Mouse (Mus musculus) liver, embryonic 11.5 days (tissue): ENCODE measurements around the gene Hmgb2. TPM values are rescaled to one million over a fixed set of nuclear protein-coding genes. Genes with fewer than 3 reads are reported as not detected.

ENCODE experiments used
- ATAC-seq: fragments of 200-750 bp; cut with Nextera tagmentation; replicated peaks from 2 replicates; pipeline ENCODE4 v1.8.0; 2017; ENCODE audit warnings: moderate number of reproducible peaks, mild to moderate bottlenecking, moderate TSS enrichment, moderate library complexity; ENCODE audit not compliant: low FRiP score
- DNase-seq: peaks from one replicate; pipeline ENCODE4 v3.0.0-alpha.2; 2017; ENCODE audit warnings: low spot score
- H3K27ac ChIP-seq: fragments of 300-500 bp; sonication (generic); 2 replicates; pipeline ENCODE4 v1.5.1; 2014; ENCODE audit warnings: mild to moderate bottlenecking, low read depth, low read length, control low read depth
- H3K27me3 ChIP-seq: fragments of 300-500 bp; sonication (generic); replicated peaks from 2 replicates; pipeline ENCODE4 v1.6.1; 2014; ENCODE audit warnings: low read length, mixed read lengths; ENCODE audit not compliant: control insufficient read depth, insufficient read depth
- H3K36me3 ChIP-seq: fragments of 300-500 bp; sonication (generic); 2 replicates; pipeline ENCODE4 v1.6.1; 2014; ENCODE audit warnings: mild to moderate bottlenecking, low read length, moderate library complexity, mixed read lengths; ENCODE audit not compliant: control insufficient read depth, insufficient read depth
- H3K4me1 ChIP-seq: fragments of 300-500 bp; sonication (generic); replicated peaks from 2 replicates; pipeline ENCODE4 v1.6.1; 2014; ENCODE audit warnings: low read length, mixed read lengths; ENCODE audit not compliant: control insufficient read depth, insufficient read depth
- H3K4me2 ChIP-seq: fragments of 300-500 bp; sonication (generic); 2 replicates; pipeline ENCODE4 v1.6.1; 2014; ENCODE audit warnings: mild to moderate bottlenecking, control low read depth, moderate library complexity
- H3K4me3 ChIP-seq: fragments of 300-500 bp; sonication (generic); 2 replicates; pipeline ENCODE4 v1.5.1; 2014; ENCODE audit warnings: low read depth, low read length, control low read depth
- H3K9ac ChIP-seq: fragments of 300-500 bp; sonication (generic); 2 replicates; pipeline ENCODE4 v1.6.1; 2014; ENCODE audit warnings: low read depth, low read length, control low read depth
- H3K9me3 ChIP-seq: fragments of 300-500 bp; sonication (generic); 2 replicates; pipeline ENCODE4 v1.6.1; 2016; ENCODE audit warnings: low read length, inconsistent platforms, mixed read lengths; ENCODE audit not compliant: control insufficient read depth
- WGBS: fragments of 180-500 bp; shearing (Covaris S2); extraction: QIAGEN DNeasy Blood & Tissue Kit; methylation state at CpG from one replicate; pipeline ENCODE4 v1.1.7; 2014; 5-methylcytosine and 5-hydroxymethylcytosine counted together
- polyA plus RNA-seq: library from polyadenylated mRNA; unstranded; fragments of >200 nt; fragmentation: Nextera tagmentation; extraction: Ambion mirVana; gene quantifications from 2 replicates; pipeline ENCODE4 v1.2.1, GENCODE M21; 2014

The Hmgb2 gene
- polyA plus RNA-seq, 1 experiment from 2014 or later, result 542 TPM

DNA sequence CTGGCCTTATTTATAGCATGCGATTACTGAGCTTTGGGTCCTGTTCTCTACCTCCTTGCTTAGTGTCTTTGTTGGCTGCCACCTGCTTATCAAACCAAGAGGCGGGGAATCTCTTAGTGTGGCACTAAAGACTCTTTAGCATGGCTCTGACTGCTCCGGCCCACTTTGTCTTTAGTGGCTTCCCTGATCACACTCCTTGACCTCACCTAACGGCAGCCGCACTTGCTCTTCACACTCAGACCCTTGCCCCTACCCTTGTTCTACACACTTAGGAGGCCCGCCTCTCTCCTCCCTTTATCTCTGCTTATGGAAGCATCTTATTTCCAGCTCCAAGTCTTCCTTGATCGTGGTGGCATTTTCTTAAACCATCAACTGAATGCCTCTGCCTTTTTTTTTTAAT, 26.9 kb downstream of the Hmgb2 start:
- H3K4me2 ChIP-seq, result no peak overlapping the region
- H3K36me3 ChIP-seq, result peaks cover 7% of the 10 kb centered on the region
- 81% methylated on average over 7 of the region's 7 CpGs for WGBS
- H3K4me1 ChIP-seq, result no peaks in the 10 kb centered on the region
- ATAC-seq, result no peak
- H3K9ac ChIP-seq, result no peak overlapping the region
- no peak overlapping the region for H3K27ac ChIP-seq
- H3K9me3 ChIP-seq, result no peaks in the 10 kb centered on the region
- H3K27me3 ChIP-seq, result no peaks in the 10 kb centered on the region
- no peak for DNase-seq
- no peak overlapping the region for H3K4me3 ChIP-seq

DNA sequence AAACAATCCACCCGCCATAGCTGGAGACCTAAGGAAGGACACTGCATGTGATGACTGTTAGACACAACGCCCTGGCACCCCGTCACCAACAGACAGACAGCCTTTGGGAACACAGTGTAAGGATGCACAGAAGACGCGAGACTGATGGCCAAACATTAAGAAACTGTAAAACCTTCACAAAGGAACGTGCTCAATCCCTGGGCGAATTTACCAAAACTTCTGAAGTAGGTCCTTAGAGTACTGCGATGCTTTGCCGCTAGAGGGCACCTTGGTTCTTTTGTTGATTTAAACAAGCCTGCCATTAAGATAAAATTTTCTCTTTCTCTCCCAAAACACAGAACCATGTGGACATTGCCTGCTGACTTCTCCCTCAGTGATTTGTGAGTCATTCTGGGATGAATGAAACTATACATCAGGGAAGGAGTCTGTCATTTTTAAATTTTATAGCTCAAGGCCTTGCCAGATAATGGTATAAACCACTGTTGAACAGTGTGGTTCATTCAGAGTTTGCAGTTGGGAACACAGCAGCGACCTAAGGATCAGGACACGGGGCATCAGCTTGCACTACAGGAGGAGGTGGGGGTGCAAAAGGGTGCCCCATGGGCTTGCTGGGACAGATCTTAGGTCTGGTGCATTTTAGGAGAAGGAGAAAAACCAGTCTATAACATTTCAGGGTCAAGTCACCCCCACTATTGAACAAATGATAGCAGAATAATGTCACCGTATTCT, 28.6 kb downstream of the Hmgb2 start:
- no peak overlapping the region for H3K4me3 ChIP-seq
- no peak overlapping the region for H3K9ac ChIP-seq
- no peaks in the 10 kb centered on the region for H3K27me3 ChIP-seq
- WGBS, result 53% methylated on average over 12 of the region's 12 CpGs
- peaks cover 4% of the 10 kb centered on the region for H3K36me3 ChIP-seq
- no peaks in the 10 kb centered on the region for H3K9me3 ChIP-seq
- DNase-seq, result no peak
- no peak for ATAC-seq
- H3K27ac ChIP-seq, result no peak overlapping the region
- no peak overlapping the region for H3K4me2 ChIP-seq
- no peaks in the 10 kb centered on the region for H3K4me1 ChIP-seq

DNA sequence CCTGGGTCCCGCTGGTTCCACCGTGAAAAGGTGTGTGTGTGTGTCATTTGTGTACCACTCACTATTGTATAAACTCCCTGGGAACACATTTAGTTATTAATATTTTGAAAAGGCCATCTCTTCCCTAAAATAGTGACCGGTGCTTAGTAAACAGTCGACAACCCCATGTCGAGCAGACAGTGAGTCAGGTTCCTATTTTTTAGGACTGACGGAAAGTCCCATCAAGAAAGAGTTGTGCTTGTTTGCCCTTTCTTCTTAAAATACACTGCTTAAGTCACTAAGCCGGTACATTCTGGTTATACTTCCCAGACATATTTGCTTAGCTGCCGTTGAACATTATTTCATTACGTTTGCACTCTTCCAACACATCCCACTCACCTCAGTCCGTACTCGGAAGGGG, 29.2 kb downstream of the Hmgb2 start:
- no peak overlapping the region for H3K4me2 ChIP-seq
- ATAC-seq (no peak), DNase-seq (no peak)
- no peak overlapping the region for H3K4me3 ChIP-seq
- H3K4me1 ChIP-seq, result no peaks in the 10 kb centered on the region
- H3K36me3 ChIP-seq, result peaks cover under 1% of the 10 kb centered on the region
- no peak overlapping the region for H3K9ac ChIP-seq
- H3K27ac ChIP-seq, result no peak overlapping the region
- no peaks in the 10 kb centered on the region for H3K9me3 ChIP-seq
- H3K27me3 ChIP-seq, result no peaks in the 10 kb centered on the region
- 88% methylated on average over 11 of the region's 11 CpGs for WGBS

DNA sequence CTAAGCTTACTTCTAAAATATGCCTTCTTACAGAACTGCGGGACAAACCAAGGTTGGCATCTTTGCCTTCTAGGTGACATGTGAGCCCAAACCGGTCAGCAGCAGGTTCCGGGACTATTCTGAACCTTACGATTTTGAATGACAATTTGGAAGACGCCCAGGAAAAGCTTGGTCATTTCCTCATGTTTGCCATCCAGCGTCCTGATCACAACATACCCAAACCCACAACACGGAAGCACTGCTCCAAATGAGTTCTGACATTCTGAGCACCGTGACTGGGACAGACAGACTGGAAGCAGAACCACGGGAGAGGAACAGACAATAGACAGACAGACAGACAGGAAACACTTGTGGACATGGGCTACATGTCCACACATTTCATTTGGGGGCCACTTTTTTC, 29.7 kb downstream of the Hmgb2 start:
- ATAC-seq (no peak), DNase-seq (no peak)
- Histone ChIP-seq H3K9ac (no peak overlapping the region), H3K4me1 (no peaks in the 10 kb centered on the region), H3K4me3 (no peak overlapping the region), H3K36me3 (no peaks in the 10 kb centered on the region; the same call in 1 of the 2 replicates), H3K9me3 (no peaks in the 10 kb centered on the region), H3K27ac (no peak overlapping the region), H3K27me3 (no peaks in the 10 kb centered on the region), H3K4me2 (no peak overlapping the region)
- 75% methylated on average over 9 of the region's 9 CpGs for WGBS

DNA sequence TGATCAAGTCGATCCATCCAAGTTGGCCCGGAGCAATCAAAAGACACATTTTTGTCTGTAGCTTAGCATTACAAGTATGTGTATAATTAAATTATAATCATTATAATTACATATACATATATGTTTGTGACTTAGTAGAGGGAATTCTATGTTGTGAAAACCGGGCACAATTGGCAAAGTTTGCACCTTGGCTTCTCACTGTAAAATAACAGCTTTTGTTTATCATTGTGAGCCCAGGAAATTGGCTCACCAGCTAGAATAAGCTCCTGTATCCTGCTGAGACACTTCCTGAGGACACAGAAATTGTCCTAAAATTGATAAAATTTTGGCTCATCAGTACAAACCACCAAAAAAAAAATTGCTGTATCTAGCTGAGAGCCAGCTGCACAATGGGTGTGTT, 34.7 kb downstream of the Hmgb2 start:
- H3K36me3 ChIP-seq, result no peaks in the 10 kb centered on the region; the same call in 1 of the 2 replicates
- no peak overlapping the region for H3K27ac ChIP-seq
- H3K4me1 ChIP-seq, result no peaks in the 10 kb centered on the region; the same call in 1 of the 2 replicates
- H3K9ac ChIP-seq, result no peak overlapping the region
- no peak overlapping the region for H3K4me2 ChIP-seq
- ATAC-seq, result no peak
- no peak overlapping the region for H3K4me3 ChIP-seq
- H3K27me3 ChIP-seq, result no peaks in the 10 kb centered on the region
- H3K9me3 ChIP-seq, result no peaks in the 10 kb centered on the region
- no peak for DNase-seq
- 89% methylated on average over 3 of the region's 3 CpGs for WGBS

DNA sequence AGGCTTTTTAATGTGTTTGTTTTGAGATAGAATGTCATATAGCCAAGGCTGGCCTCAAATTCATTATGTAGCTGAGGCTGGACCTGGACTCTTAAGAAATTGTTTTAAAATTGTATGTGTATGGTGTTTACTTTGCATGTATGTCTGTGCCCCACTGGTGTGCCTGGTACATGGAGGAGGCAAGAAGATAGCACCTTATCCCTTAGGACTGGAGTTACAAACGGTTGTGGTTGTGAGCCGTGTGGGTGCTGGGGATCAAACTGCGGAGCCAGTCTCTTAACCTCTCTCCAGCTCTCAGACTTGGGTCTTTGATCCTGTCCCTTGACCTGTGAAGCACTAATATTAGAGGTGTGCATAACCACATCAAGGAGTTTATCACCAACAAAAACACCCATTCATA, 35.1 kb downstream of the Hmgb2 start:
- Histone ChIP-seq H3K4me2 (no peak overlapping the region), H3K36me3 (no peaks in the 10 kb centered on the region; the same call in 1 of the 2 replicates), H3K27ac (no peak overlapping the region), H3K9ac (no peak overlapping the region), H3K9me3 (no peaks in the 10 kb centered on the region), H3K27me3 (no peaks in the 10 kb centered on the region), H3K4me1 (no peaks in the 10 kb centered on the region; the same call in 1 of the 2 replicates), H3K4me3 (no peak overlapping the region)
- 86% methylated on average over 3 of the region's 3 CpGs for WGBS
- no peak for ATAC-seq
- DNase-seq, result no peak

DNA sequence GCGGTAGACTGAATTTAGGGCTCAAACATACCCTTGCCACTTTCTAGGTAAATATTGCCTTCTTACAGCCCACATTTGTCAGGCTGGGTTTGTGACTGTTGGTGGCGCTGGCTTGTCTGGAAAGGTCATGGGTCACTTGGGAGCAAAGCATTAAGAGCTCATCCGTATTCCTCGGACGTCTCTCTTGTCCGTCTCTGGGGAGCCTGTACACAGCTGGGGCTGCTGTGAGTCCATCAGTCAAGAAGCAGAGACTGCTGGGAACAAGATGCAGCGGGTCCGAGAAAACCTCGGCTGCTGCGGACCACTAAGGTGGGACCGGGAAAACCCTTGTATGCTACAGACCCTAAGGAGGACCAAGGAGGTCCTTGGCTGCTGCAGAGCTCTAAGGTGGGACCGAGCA, 35.9 kb downstream of the Hmgb2 start:
- ATAC-seq, result no peak
- 74% methylated on average over 12 of the region's 12 CpGs for whole genome bisulfite sequencing
- Histone ChIP-seq H3K4me2 (no peak overlapping the region), H3K4me1 (no peaks in the 10 kb centered on the region; the same call in 1 of the 2 replicates), H3K27ac (no peak overlapping the region), H3K9me3 (no peaks in the 10 kb centered on the region), H3K4me3 (no peak overlapping the region), H3K9ac (no peak overlapping the region), H3K27me3 (no peaks in the 10 kb centered on the region), H3K36me3 (no peaks in the 10 kb centered on the region; the same call in 1 of the 2 replicates)
- no peak for DNase-seq

DNA sequence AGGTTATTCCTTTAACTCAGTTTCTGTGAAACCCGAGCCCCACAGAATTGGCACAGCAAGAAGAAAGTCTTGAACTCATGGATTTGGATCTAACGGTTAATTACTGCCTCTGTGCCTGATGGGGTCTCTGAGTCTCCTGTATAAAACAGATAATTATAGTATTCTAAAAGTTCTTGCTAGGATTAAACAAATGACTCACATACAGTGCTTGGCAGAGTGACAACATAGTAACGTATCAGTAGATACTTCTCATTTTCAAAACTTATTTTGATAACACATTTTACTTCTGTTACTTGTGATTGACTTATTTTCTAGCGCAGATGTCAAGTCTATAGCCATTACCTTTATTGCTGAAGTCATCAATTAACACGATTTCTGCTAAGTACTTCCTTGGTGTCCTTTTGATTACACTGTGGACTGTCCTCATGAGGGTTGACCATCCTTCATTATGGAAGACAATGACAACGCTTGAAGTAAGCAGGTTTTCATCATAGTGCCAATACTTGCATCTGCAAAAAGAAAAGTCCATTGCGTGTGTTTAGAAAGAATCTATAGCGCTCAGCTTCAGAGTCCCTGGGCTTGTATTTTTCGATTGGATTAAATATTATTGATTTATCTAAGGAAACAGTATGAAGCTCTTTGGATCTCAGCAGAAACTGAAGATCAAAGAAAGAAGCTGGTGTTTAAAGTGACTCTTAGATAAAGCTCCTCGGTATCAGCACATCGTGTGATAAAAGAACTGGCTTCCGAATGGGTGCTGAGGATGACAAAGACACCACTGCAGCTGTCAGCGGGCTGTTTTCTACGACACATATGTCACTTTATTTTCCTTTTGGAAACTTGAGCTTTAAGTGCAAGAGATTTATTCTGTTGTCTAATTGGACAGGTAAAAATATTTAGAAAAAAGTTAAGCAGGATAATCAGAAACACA, 40.7 kb downstream of the Hmgb2 start:
- H3K4me2 ChIP-seq, result no peak overlapping the region
- no peak for ATAC-seq
- no peaks in the 10 kb centered on the region for H3K27me3 ChIP-seq
- no peaks in the 10 kb centered on the region for H3K36me3 ChIP-seq
- no peak for DNase-seq
- no peak overlapping the region for H3K4me3 ChIP-seq
- 80% methylated on average over 14 of the region's 14 CpGs for WGBS
- H3K4me1 ChIP-seq, result no peaks in the 10 kb centered on the region; the same call in 1 of the 2 replicates
- H3K9me3 ChIP-seq, result no peaks in the 10 kb centered on the region
- H3K27ac ChIP-seq, result no peak overlapping the region
- H3K9ac ChIP-seq, result no peak overlapping the region
